Mouse (Mus musculus): Measurements from ENCODE around the gene Atf7ip.

DNA sequence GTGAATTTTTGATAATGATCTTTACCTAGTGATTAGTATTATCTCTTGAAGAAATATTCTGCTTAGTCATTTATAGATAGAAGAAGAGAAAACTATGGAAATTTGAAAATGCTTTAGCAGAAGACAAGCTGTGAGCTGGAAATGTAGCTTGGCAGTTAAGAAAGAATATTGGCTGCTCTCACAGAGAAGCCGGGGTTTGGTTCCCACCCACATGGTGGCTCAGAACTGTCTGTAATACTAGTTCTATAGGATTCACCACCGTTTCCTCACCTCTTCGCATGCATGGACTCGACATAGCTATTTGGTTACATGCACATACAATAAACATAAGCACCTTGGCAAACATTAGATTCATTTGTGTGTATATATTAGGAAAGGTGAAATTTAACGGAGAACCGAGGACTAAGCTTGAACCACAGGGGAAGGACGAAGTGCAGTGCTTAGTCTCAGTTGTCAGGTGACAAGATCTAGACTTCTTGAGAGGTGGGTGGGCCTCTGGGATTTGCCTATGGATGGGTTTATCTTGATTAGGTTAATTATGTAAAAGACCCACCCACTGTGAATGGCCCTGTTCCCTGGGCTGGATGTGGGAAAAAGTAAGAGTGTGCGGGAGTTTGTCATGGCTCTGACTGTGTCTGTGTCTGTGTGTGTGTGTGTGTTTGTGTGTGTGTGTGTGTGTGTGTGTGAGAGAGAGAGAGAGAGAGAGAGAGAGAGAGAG is 52.5 kb downstream of the Atf7ip start:
- TF ChIP-seq CTCF (IDR thresholded peaks at IDR 0.05; ENCODE audit: low read depth, low read length): no peak
- TF ChIP-seq POLR2A (IDR thresholded peaks at IDR 0.05; ENCODE audit: extremely low read depth, insufficient read depth, low read length): no peak
